Mouse (Mus musculus) heart, postnatal 0 days (tissue): Measurements from ENCODE around the gene Gm10273. TPM values are rescaled to one million over a fixed set of nuclear protein-coding genes. Genes with fewer than 3 reads are reported as not detected.

ENCODE experiments used
- ATAC-seq: fragments of 200-750 bp; cut with Nextera tagmentation; 2 replicates; pipeline ENCODE4 v1.8.0; 2017; ENCODE audit warnings: low read depth, moderate number of reproducible peaks, moderate library complexity; ENCODE audit not compliant: insufficient read depth
- DNase-seq: peaks from one replicate; pipeline ENCODE4 v3.0.0-alpha.2; 2016; ENCODE audit warnings: low spot score
- H3K27ac ChIP-seq: fragments of 300-500 bp; sonication (generic); 2 replicates; pipeline ENCODE4 v1.5.1; 2014; ENCODE audit warnings: low read depth, mild to moderate bottlenecking
- H3K27me3 ChIP-seq: fragments of 300-500 bp; sonication (generic); 2 replicates; pipeline ENCODE4 v1.6.1; 2014; ENCODE audit warnings: low read length, mixed read lengths; ENCODE audit not compliant: control insufficient read depth, insufficient read depth
- H3K36me3 ChIP-seq: fragments of 300-500 bp; sonication (generic); replicated peaks from 2 replicates; pipeline ENCODE4 v1.6.1; 2014; ENCODE audit warnings: low read length, mixed read lengths; ENCODE audit not compliant: control insufficient read depth, insufficient read depth
- H3K4me1 ChIP-seq: fragments of 300-500 bp; sonication (generic); 2 replicates; pipeline ENCODE4 v1.6.1; 2014; ENCODE audit warnings: antibody characterized with exemption; ENCODE audit not compliant: control insufficient read depth, insufficient read depth
- H3K4me2 ChIP-seq: fragments of 300-500 bp; sonication (generic); 2 replicates; pipeline ENCODE4 v1.6.1; 2014; ENCODE audit warnings: low read depth, mild to moderate bottlenecking, low read length, moderate library complexity
- H3K4me3 ChIP-seq: fragments of 300-500 bp; sonication (generic); 2 replicates; pipeline ENCODE4 v1.5.1; 2014; ENCODE audit warnings: low read depth, low read length
- H3K9ac ChIP-seq: fragments of 300-500 bp; sonication (generic); replicated peaks from 2 replicates; pipeline ENCODE4 v1.6.1; 2014; ENCODE audit warnings: low read depth, low read length, mixed read lengths
- H3K9me3 ChIP-seq: fragments of 300-500 bp; sonication (generic); replicated peaks from 2 replicates; pipeline ENCODE4 v1.6.1; 2016; ENCODE audit warnings: low read length; ENCODE audit not compliant: control insufficient read depth
- CTCF ChIP-seq: IDR thresholded peaks from 2 replicates; pipeline ENCODE4 v1.5.1; 2016; ENCODE audit warnings: antibody characterized with exemption, control low read depth, low read depth
- EP300 ChIP-seq: IDR thresholded peaks from 2 replicates; pipeline ENCODE4 v1.6.1; 2016; ENCODE audit warnings: antibody characterized with exemption, low read depth
- WGBS: fragments of 180-500 bp; shearing (Covaris S2); extraction: QIAGEN DNeasy Blood & Tissue Kit; methylation state at CpG from one replicate; pipeline ENCODE4 v1.1.7; 2014; 5-methylcytosine and 5-hydroxymethylcytosine counted together
- polyA plus RNA-seq: library from polyadenylated mRNA; unstranded; fragments of >200 nt; fragmentation: Nextera tagmentation; extraction: Ambion mirVana; gene quantifications from 2 replicates; pipeline ENCODE4 v1.2.1, GENCODE M21; 2015
- total RNA-seq: library from RNA; depleted of rRNA; stranded (reverse); fragments of >200 nt; gene quantifications from 2 replicates; pipeline ENCODE4 v1.2.3, GENCODE M21; 2014; ENCODE audit warnings: low replicate concordance

Gene Gm10273
- total and polyA plus RNA-seq, 2 experiments from 2014 or later, result 9.5 to 19.2 TPM

DNA sequence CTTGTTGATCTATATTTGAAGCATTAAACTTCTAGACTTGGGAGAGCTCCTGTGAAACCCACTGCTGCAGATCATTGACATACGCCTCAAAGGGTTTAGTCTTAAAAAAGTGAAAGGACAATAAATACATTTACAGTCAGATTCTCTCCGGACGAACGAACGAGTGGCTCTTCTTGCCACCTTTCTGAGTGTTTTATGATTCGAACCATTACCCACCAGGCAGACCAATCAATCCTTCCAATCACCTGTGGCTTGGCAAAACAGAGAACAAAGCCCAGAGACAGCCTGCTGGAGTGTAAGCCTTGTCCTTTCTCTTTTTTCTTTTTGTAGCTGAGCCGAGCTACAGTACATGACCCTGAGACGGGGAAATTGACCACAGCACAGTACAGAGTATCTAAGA is 40.4 kb upstream of the Gm10273 start:
- DNase-seq, result no peak
- Histone ChIP-seq H3K27ac (no peak overlapping the region), H3K9ac (no peak overlapping the region), H3K36me3 (peaks cover 71% of the 10 kb centered on the region), H3K4me1 (no peaks in the 10 kb centered on the region), H3K4me2 (no peak overlapping the region), H3K9me3 (no peaks in the 10 kb centered on the region), H3K4me3 (no peak overlapping the region), H3K27me3 (no peaks in the 10 kb centered on the region)
- TF ChIP-seq CTCF (no peak), EP300 (no peak)
- WGBS, result 91% methylated on average over 8 of the region's 8 CpGs
- no peak for ATAC-seq

DNA sequence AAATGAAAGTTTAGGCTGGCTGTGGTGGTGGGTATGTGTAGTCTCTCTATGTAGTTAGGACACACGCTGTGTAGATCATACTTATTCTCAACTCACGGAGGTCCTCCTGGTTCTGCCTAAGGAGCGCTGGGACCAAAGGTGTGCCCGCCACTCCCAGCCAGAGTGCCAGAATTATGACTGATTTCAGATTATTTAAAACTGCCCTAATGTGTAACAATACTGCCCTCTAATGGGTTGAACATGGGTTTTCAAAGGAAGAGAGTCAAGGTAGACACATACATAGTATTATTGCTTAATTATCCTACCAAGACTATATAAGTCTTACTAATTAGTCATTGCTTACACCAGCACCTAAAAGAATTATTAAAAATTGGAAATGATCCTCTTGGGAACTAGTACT is 36.7 kb upstream of the Gm10273 start:
- no peak for DNase-seq
- no peak overlapping the region for H3K4me2 ChIP-seq
- no peaks in the 10 kb centered on the region for H3K9me3 ChIP-seq
- no peak for TF ChIP-seq EP300
- TF ChIP-seq CTCF, result peak; percentile 51
- H3K36me3 ChIP-seq, result peaks cover 74% of the 10 kb centered on the region
- ATAC-seq, result no peak
- H3K9ac ChIP-seq, result no peak overlapping the region
- no peaks in the 10 kb centered on the region for H3K4me1 ChIP-seq
- H3K27ac ChIP-seq, result no peak overlapping the region
- 89% methylated on average over 4 of the region's 4 CpGs for WGBS
- H3K27me3 ChIP-seq, result no peaks in the 10 kb centered on the region
- no peak overlapping the region for H3K4me3 ChIP-seq

GRCm38 (mm10) chr10:59363208-59363607 is 32.2 kb upstream of the Gm10273 start:
- Histone ChIP-seq H3K4me3 (no peak overlapping the region), H3K4me2 (no peak overlapping the region), H3K9me3 (no peaks in the 10 kb centered on the region), H3K4me1 (no peaks in the 10 kb centered on the region), H3K27me3 (no peaks in the 10 kb centered on the region), H3K27ac (no peak overlapping the region), H3K9ac (no peak overlapping the region), H3K36me3 (peaks cover 77% of the 10 kb centered on the region)
- 79% methylated on average over 2 of the region's 2 CpGs for WGBS
- TF ChIP-seq CTCF, result no peak
- TF ChIP-seq EP300, result no peak
- DNase-seq (no peak), ATAC-seq (no peak)

DNA sequence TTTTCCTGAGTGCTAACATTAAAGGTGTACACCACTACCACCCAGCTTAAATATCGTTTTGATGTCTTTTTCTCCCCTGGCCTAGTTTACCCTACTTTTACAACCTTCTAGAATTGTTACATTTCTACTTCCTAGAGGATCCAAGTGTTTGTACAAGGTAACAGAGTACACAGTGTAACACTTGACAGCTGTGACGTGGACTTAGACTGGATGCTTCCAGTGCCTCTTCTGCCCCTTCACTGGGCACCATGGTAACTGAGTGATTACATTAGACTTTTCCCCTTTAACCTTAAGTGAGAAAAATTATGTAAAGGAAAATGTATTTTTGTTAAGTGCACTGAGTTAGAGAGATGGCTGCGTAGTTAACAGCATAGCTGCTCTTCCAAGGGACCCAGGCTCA is 30.9 kb upstream of the Gm10273 start:
- no peaks in the 10 kb centered on the region for H3K4me1 ChIP-seq
- TF ChIP-seq CTCF (no peak), EP300 (no peak)
- no peak overlapping the region for H3K27ac ChIP-seq
- no peak for DNase-seq
- no peaks in the 10 kb centered on the region for H3K27me3 ChIP-seq
- no peak for ATAC-seq
- WGBS, result 88% methylated on average over 3 of the region's 3 CpGs
- no peak overlapping the region for H3K4me2 ChIP-seq
- peaks cover 87% of the 10 kb centered on the region for H3K36me3 ChIP-seq
- no peak overlapping the region for H3K9ac ChIP-seq
- H3K9me3 ChIP-seq, result no peaks in the 10 kb centered on the region
- H3K4me3 ChIP-seq, result no peak overlapping the region

- H3K36me3 ChIP-seq, result peaks cover 89% of the 10 kb centered on the region
- ATAC-seq (no peak), DNase-seq (no peak)
- H3K4me3 ChIP-seq, result no peak overlapping the region
- no peak overlapping the region for H3K4me2 ChIP-seq
- TF ChIP-seq CTCF, result no peak
- TF ChIP-seq EP300, result no peak
- no peak overlapping the region for H3K27ac ChIP-seq
- H3K9me3 ChIP-seq, result no peaks in the 10 kb centered on the region
- no peaks in the 10 kb centered on the region for H3K27me3 ChIP-seq
- H3K4me1 ChIP-seq, result no peaks in the 10 kb centered on the region
- no peak overlapping the region for H3K9ac ChIP-seq
- 82% methylated on average over 5 of the region's 5 CpGs for WGBS
These were observed 29.4 kb upstream of the Gm10273 start for GRCm38 (mm10) chr10:59365804-59366589.

DNA sequence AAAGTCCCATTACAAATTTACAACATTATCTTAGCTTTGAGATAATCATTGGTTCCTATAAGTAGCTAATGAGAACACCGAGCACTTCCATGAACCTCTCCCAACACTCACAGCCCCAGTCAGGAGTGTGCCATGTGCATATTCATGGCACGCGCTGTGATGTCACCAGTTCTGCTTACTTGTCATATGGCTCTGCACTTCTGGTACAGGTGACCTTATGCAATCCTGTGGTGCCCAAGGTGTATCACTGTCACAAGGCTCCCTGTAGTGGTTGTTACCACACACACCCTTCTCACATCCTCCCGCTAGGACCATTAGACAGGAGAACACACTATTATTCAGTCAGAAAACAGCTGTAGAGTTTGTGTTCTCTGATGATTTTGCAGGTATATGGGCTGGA is 28.7 kb upstream of the Gm10273 start:
- WGBS, result 94% methylated on average over 4 of the region's 4 CpGs
- Histone ChIP-seq H3K4me3 (no peak overlapping the region), H3K9ac (no peak overlapping the region)

More for the DNA sequence above, 28.7 kb upstream of the Gm10273 start:
- H3K4me2 ChIP-seq, result no peak overlapping the region
- no peak for TF ChIP-seq CTCF
- no peak for TF ChIP-seq EP300
- no peak overlapping the region for H3K27ac ChIP-seq
- DNase-seq, result no peak
- H3K36me3 ChIP-seq, result peaks cover 88% of the 10 kb centered on the region
- H3K9me3 ChIP-seq, result no peaks in the 10 kb centered on the region
- no peaks in the 10 kb centered on the region for H3K27me3 ChIP-seq
- ATAC-seq, result no peak
- no peaks in the 10 kb centered on the region for H3K4me1 ChIP-seq
